Mouse (Mus musculus) stomach, embryonic 15.5 days (tissue): ENCODE data around the gene Epn2. TPM values are rescaled to one million over a fixed set of nuclear protein-coding genes. Genes with fewer than 3 reads are reported as not detected.

ENCODE experiments used
- ATAC-seq: fragments of 200-750 bp; cut with Nextera tagmentation; 2 replicates; pipeline ENCODE4 v1.8.0; 2017; ENCODE audit warnings: low read depth, moderate number of reproducible peaks, moderate TSS enrichment; ENCODE audit not compliant: insufficient read depth, low FRiP score
- H3K27ac ChIP-seq: fragments of 300-500 bp; sonication (generic); 2 replicates; pipeline ENCODE4 v1.5.1; 2015; ENCODE audit warnings: mild to moderate bottlenecking, inconsistent platforms
- H3K27me3 ChIP-seq: fragments of 300-500 bp; sonication (generic); replicated peaks from 2 replicates; pipeline ENCODE4 v1.6.1; 2015; ENCODE audit warnings: inconsistent platforms
- H3K36me3 ChIP-seq: fragments of 300-500 bp; sonication (generic); 2 replicates; pipeline ENCODE4 v1.6.1; 2015; ENCODE audit warnings: inconsistent platforms
- H3K4me1 ChIP-seq: fragments of 300-500 bp; sonication (generic); 2 replicates; pipeline ENCODE4 v1.6.1; 2015; ENCODE audit warnings: inconsistent platforms
- H3K4me2 ChIP-seq: fragments of 300-500 bp; sonication (generic); 2 replicates; pipeline ENCODE4 v1.6.1; 2015; ENCODE audit warnings: mild to moderate bottlenecking, inconsistent platforms
- H3K4me3 ChIP-seq: fragments of 300-500 bp; sonication (generic); replicated peaks from 2 replicates; pipeline ENCODE4 v1.5.1; 2015; ENCODE audit warnings: inconsistent platforms
- H3K9ac ChIP-seq: fragments of 300-500 bp; sonication (generic); 2 replicates; pipeline ENCODE4 v1.6.1; 2015; ENCODE audit warnings: inconsistent platforms
- H3K9me3 ChIP-seq: fragments of 300-500 bp; sonication (generic); 2 replicates; pipeline ENCODE4 v1.6.1; 2016; ENCODE audit warnings: inconsistent platforms
- WGBS: fragments of 180-500 bp; shearing (Covaris S2); methylation state at CpG from one replicate; pipeline ENCODE4 v1.1.7; 2015; 5-methylcytosine and 5-hydroxymethylcytosine counted together
- polyA plus RNA-seq: library from polyadenylated mRNA; unstranded; fragments of >200 nt; fragmentation: Nextera tagmentation; extraction: Ambion mirVana; gene quantifications from 2 replicates; pipeline ENCODE4 v1.2.1, GENCODE M21; 2015

The Epn2 gene
- polyA plus RNA-seq, 1 experiment from 2014 or later = 22.5 TPM

GRCm38 (mm10) chr11:61470880-61471279 lies 108.6 kb downstream of the Epn2 start:
- ATAC-seq = no peak
- Histone ChIP-seq H3K4me2 (no peak overlapping the region), H3K4me3 (no peak overlapping the region), H3K36me3 (no peaks in the 10 kb centered on the region), H3K27ac (no peak overlapping the region), H3K9ac (no peak overlapping the region), H3K9me3 (no peaks in the 10 kb centered on the region), H3K27me3 (no peaks in the 10 kb centered on the region), H3K4me1 (no peaks in the 10 kb centered on the region)

- no peaks in the 10 kb centered on the region for H3K36me3 ChIP-seq
- no peak overlapping the region for H3K9ac ChIP-seq
- WGBS = 57% methylated on average over 7 of the region's 7 CpGs
- 0 out of 2 replicates have a peak, but pooled peaks cover 6% of the 10 kb centered on the region for H3K4me1 ChIP-seq
- H3K27ac ChIP-seq = no peak overlapping the region
- ATAC-seq = no peak
- no peak overlapping the region for H3K4me2 ChIP-seq
- H3K4me3 ChIP-seq = no peak overlapping the region
- no peaks in the 10 kb centered on the region for H3K27me3 ChIP-seq
- H3K9me3 ChIP-seq = no peaks in the 10 kb centered on the region
Measured at GRCm38 (mm10) chr11:61469317-61469917, 110.1 kb downstream of the Epn2 start.

GRCm38 (mm10) chr11:61468534-61468933 lies 111.0 kb downstream of the Epn2 start:
- no peak overlapping the region for H3K27ac ChIP-seq
- WGBS = 83% methylated on average over 4 of the region's 4 CpGs

More at GRCm38 (mm10) chr11:61468534-61468933, 111.0 kb downstream of the Epn2 start:
- Histone ChIP-seq H3K9me3 (no peaks in the 10 kb centered on the region), H3K4me3 (no peak overlapping the region), H3K27me3 (no peaks in the 10 kb centered on the region), H3K36me3 (no peaks in the 10 kb centered on the region), H3K4me2 (no peak overlapping the region), H3K9ac (no peak overlapping the region), H3K4me1 (0 out of 2 replicates have a peak, but pooled peaks cover 6% of the 10 kb centered on the region)
- ATAC-seq = no peak

Other genes starting within 250 kb of the Epn2 start
- not detected in 2 replicates for gene Slc47a2, start 236.8 kb downstream of the Epn2 start, polyA plus RNA-seq
- 2.1 and 2.4 TPM in 2 replicates for gene Slc47a1, start 201.3 kb downstream of the Epn2 start, polyA plus RNA-seq
- 3.0 and 3.2 TPM in 2 replicates for gene Rnf112, start 125.6 kb downstream of the Epn2 start, polyA plus RNA-seq
- 316 and 323 TPM in 2 replicates for gene Mfap4, start 94.3 kb downstream of the Epn2 start, polyA plus RNA-seq
- 47.1 and 50.8 TPM in 2 replicates for gene Mapk7, start 85.3 kb downstream of the Epn2 start, polyA plus RNA-seq
- gene B9d1, start 74.5 kb downstream of the Epn2 start, polyA plus RNA-seq = 26.5 and 27.9 TPM in 2 replicates
- 8.8 and 9.3 TPM in 2 replicates for gene Grap, start 73.6 kb upstream of the Epn2 start, polyA plus RNA-seq
- gene Fam83g, start 104.4 kb upstream of the Epn2 start, polyA plus RNA-seq = 5.5 and 5.9 TPM in 2 replicates
- gene Slc5a10, start 141.1 kb upstream of the Epn2 start, polyA plus RNA-seq = not detected in 2 replicates
- 26.3 and 30.3 TPM in 2 replicates for gene Prpsap2, start 182.4 kb upstream of the Epn2 start, polyA plus RNA-seq